Mouse (Mus musculus): ENCODE data around the gene Ccdc92.

GRCm38 (mm10) chr5:124862013-124862866 is at the start of gene Ccdc92, which contains the start of gene Zfp664:
- TF ChIP-seq CTCF (IDR thresholded peaks at IDR 0.05) (no peak), EP300 (IDR thresholded peaks at IDR 0.05) (no peak)
